Mouse (Mus musculus) kidney, adult 2 months (tissue): ENCODE measurements around the gene Arsa.

Experiments
- CTCF ChIP-seq: fragments of 200-500 bp; conservative IDR thresholded peaks from 2 replicates; pipeline ENCODE4 v1.5.1; 2011; ENCODE audit warnings: low read depth, mild to moderate bottlenecking, control low read depth, low read length, moderate library complexity, mixed read lengths; ENCODE audit not compliant: insufficient read depth, insufficient read length
- POLR2A ChIP-seq: fragments of 200-500 bp; IDR thresholded peaks from one replicate; pipeline ENCODE4 v1.6.1; 2011; ENCODE audit warnings: low read depth, low read length, control low read depth

- TF ChIP-seq POLR2A = no peak
- TF ChIP-seq CTCF = no peak
Measured at GRCm38 (mm10) chr15:89512679-89513078, 35.5 kb upstream of the Arsa start.
